Mouse (Mus musculus): ENCODE results near the gene Secisbp2l.

DNA sequence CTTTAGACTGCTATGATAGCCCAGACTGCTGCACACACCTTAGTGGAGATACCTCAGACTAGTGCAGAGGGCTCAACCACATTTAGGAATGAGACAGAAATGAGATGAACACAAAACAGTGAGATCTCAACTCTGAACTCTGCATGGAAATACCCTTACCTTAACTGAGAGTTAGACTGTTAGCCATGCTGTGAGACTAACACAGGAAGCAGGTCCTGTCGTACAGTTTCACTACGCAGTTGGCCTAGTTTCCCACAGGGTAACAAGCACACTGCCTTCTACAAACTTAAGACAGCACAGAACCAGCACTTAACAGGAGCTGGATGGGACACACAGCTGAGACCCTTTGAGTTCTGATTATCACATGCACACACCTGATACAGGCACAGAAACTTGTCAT lies 47.3 kb upstream of the Secisbp2l start:
- TF ChIP-seq CTCF (IDR thresholded peaks at IDR 0.05; ENCODE audit: insufficient read depth, low read depth, low read length) (no peak), POLR2A (IDR thresholded peaks at IDR 0.05; ENCODE audit: insufficient read depth, low read depth, low read length) (no peak)
